Mouse (Mus musculus) MEL-GATA-1-ER (cell line): ENCODE results near the gene Thoc6.
A peak's percentile ranks its signal among the peaks of the same experiment; 100 is the strongest.

ENCODE experiments used
- DNase-seq: peaks from one replicate; pipeline ENCODE4 v3.0.0-alpha.2; 2012; ENCODE audit warnings: low read depth; ENCODE audit errors: extremely low read depth

Gene Thoc6

GRCm38 (mm10) chr17:23673424-23674073 is at the start of gene Thoc6, which contains the start of gene Hcfc1r1:
Thoc6 (minus strand) TSS chr17:23673882.
Hcfc1r1 (plus strand) TSS chr17:23673596.
- peak; percentile 96 for DNase-seq

- DNase-seq: no peak
These were observed 48.9 kb upstream of the Thoc6 start, which contains the start of gene 1520401A03Rik for GRCm38 (mm10) chr17:23722376-23723125. 1520401A03Rik (minus strand) TSS chr17:23722783.

- DNase-seq: no peak
These were observed 48.2 kb upstream of the Thoc6 start for GRCm38 (mm10) chr17:23721886-23722285.

GRCm38 (mm10) chr17:23719455-23719854 is 45.8 kb upstream of the Thoc6 start:
- DNase-seq: no peak

GRCm38 (mm10) chr17:23717003-23717402 is 43.3 kb upstream of the Thoc6 start:
- no peak for DNase-seq

GRCm38 (mm10) chr17:23706212-23706611 is 32.5 kb upstream of the Thoc6 start:
- DNase-seq: peak; percentile 35

GRCm38 (mm10) chr17:23705525-23706104 is 31.9 kb upstream of the Thoc6 start:
- no peak for DNase-seq

- no peak for DNase-seq
These were observed 31.1 kb upstream of the Thoc6 start for GRCm38 (mm10) chr17:23704741-23705140.

- no peak for DNase-seq
These were observed 29.6 kb upstream of the Thoc6 start for GRCm38 (mm10) chr17:23703301-23703700.

GRCm38 (mm10) chr17:23700079-23700478 is 26.4 kb upstream of the Thoc6 start:
- peak; percentile 82 for DNase-seq

- DNase-seq: no peak
These were observed 25.7 kb upstream of the Thoc6 start for GRCm38 (mm10) chr17:23699131-23700077.

- DNase-seq: no peak
These were observed 22.1 kb upstream of the Thoc6 start for GRCm38 (mm10) chr17:23695801-23696200.

- DNase-seq: no peak
These were observed 20.8 kb upstream of the Thoc6 start for GRCm38 (mm10) chr17:23694491-23694890.

- no peak for DNase-seq
These were observed 10.4 kb upstream of the Thoc6 start, which contains the start of gene Cldn9 for GRCm38 (mm10) chr17:23683856-23684672. Cldn9 (minus strand) TSS chr17:23684026.

- DNase-seq: no peak
These were observed 9.5 kb upstream of the Thoc6 start for GRCm38 (mm10) chr17:23683226-23683625.

- no peak for DNase-seq
These were observed 8.8 kb upstream of the Thoc6 start for GRCm38 (mm10) chr17:23682530-23682929.

- DNase-seq: no peak
These were observed 8.4 kb upstream of the Thoc6 start for GRCm38 (mm10) chr17:23682092-23682491.

- no peak for DNase-seq
These were observed 7.4 kb upstream of the Thoc6 start for GRCm38 (mm10) chr17:23681086-23681485.

- DNase-seq: no peak
These were observed 6.7 kb upstream of the Thoc6 start for GRCm38 (mm10) chr17:23680336-23680735.

GRCm38 (mm10) chr17:23679127-23679835 is 5.6 kb upstream of the Thoc6 start, which contains the start of gene Cldn6:
Cldn6 (plus strand) TSS chr17:23679249.
- no peak for DNase-seq
